Mouse (Mus musculus): ENCODE data around the gene Sphk1. TPM values are rescaled to one million over a fixed set of nuclear protein-coding genes. Genes with fewer than 3 reads are reported as not detected.

Sphk1 gene
- polyA plus RNA-seq, 1 experiment: 3.6 TPM

- no peak for TF ChIP-seq CTCF (IDR thresholded peaks at IDR 0.05; ENCODE audit: borderline replicate concordance, extremely low read depth, insufficient read depth, insufficient read length)
- no peak for TF ChIP-seq POLR2A (IDR thresholded peaks at IDR 0.05; ENCODE audit: borderline replicate concordance, extremely low read depth, insufficient read depth, insufficient read length, poor library complexity, severe bottlenecking)
Observed at GRCm38 (mm10) chr11:116547296-116548060, 16.8 kb downstream of the Sphk1 start.

GRCm38 (mm10) chr11:116548780-116549179 lies 18.1 kb downstream of the Sphk1 start:
- TF ChIP-seq POLR2A (IDR thresholded peaks at IDR 0.05; ENCODE audit: borderline replicate concordance, extremely low read depth, insufficient read depth, insufficient read length, poor library complexity, severe bottlenecking) (no peak), CTCF (IDR thresholded peaks at IDR 0.05; ENCODE audit: borderline replicate concordance, extremely low read depth, insufficient read depth, insufficient read length) (no peak)
- DNase-seq (ENCODE audit: low read depth): no peak

More at GRCm38 (mm10) chr11:116547296-116548060, 16.8 kb downstream of the Sphk1 start:
- peak; percentile 17 for DNase-seq (ENCODE audit: low read depth)

- no peak for DNase-seq (ENCODE audit: low read depth)
- TF ChIP-seq CTCF (IDR thresholded peaks at IDR 0.05; ENCODE audit: borderline replicate concordance, extremely low read depth, insufficient read depth, insufficient read length) (no peak), POLR2A (IDR thresholded peaks at IDR 0.05; ENCODE audit: borderline replicate concordance, extremely low read depth, insufficient read depth, insufficient read length, poor library complexity, severe bottlenecking) (no peak)
Observed at GRCm38 (mm10) chr11:116549273-116550038, 18.7 kb downstream of the Sphk1 start.

DNA sequence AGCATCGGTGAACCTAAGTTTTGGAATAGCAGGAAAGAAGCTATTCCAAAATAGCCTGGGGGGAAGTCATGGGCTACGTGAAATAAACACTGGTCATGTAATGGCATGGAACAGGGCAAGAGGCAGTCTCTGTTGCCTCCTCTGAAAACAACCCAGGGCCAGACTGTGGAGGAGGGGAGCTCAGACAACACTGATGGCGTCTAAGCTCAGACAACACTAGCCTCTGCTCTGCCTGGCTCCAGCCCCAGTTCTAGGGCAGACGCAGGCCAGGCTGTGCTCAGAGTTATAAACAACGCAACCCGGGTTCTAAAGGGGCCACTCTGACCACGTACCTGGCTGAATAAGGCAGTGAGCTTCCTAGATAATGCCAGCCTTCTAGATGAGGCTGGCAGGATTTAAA lies 20.0 kb downstream of the Sphk1 start:
- no peak for DNase-seq (ENCODE audit: low read depth)
- TF ChIP-seq POLR2A (IDR thresholded peaks at IDR 0.05; ENCODE audit: borderline replicate concordance, extremely low read depth, insufficient read depth, insufficient read length, poor library complexity, severe bottlenecking): no peak
- TF ChIP-seq CTCF (IDR thresholded peaks at IDR 0.05; ENCODE audit: borderline replicate concordance, extremely low read depth, insufficient read depth, insufficient read length): no peak

DNA sequence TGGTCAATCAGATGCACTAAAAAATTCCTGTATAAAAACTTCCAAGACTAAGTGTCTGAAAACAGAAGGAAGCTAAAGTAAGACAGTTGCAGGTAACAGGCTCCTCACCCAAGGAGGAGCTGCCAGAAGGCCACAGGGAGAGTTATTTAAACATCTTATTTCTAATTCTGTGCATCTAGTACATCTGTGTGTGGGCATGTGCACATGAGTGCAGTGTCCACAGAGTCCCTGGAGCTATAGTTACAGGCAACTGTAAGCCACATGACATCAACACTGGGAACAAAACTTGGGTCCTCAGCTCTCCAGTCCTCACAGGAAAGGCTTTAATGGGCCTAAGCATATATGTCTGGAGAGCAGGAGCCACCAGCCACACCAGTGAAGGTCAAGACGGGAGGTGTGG lies 21.5 kb downstream of the Sphk1 start:
- no peak for DNase-seq (ENCODE audit: low read depth)
- TF ChIP-seq CTCF (IDR thresholded peaks at IDR 0.05; ENCODE audit: borderline replicate concordance, extremely low read depth, insufficient read depth, insufficient read length) (no peak), POLR2A (IDR thresholded peaks at IDR 0.05; ENCODE audit: borderline replicate concordance, extremely low read depth, insufficient read depth, insufficient read length, poor library complexity, severe bottlenecking) (no peak)

GRCm38 (mm10) chr11:116554171-116554878 lies 23.6 kb downstream of the Sphk1 start:
- TF ChIP-seq POLR2A (IDR thresholded peaks at IDR 0.05; ENCODE audit: borderline replicate concordance, extremely low read depth, insufficient read depth, insufficient read length, poor library complexity, severe bottlenecking) (no peak), CTCF (IDR thresholded peaks at IDR 0.05; ENCODE audit: borderline replicate concordance, extremely low read depth, insufficient read depth, insufficient read length) (peak; percentile 78; the same call in 1 of the 2 replicates)
- DNase-seq (ENCODE audit: low read depth): peak; percentile 90

DNA sequence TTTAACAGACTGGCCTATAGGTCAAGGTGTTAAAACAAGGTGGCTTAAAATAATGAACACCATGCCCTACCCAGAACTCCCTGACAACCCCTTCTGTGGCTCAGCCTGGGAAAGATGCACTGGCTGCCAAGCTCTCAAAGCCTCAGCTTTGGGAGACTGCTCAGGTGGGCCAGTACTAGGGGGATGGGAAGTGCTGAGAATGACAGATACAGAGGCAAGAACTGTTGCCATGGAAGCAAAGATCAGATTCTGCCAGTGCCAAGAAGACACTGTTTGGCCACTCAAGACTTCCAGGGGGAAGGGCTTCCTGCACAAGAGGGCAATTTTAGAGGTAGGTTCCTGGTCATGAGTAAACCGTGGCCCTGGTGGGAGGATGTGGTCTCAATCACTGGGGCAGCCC lies 24.8 kb downstream of the Sphk1 start:
- no peak for TF ChIP-seq POLR2A (IDR thresholded peaks at IDR 0.05; ENCODE audit: borderline replicate concordance, extremely low read depth, insufficient read depth, insufficient read length, poor library complexity, severe bottlenecking)
- no peak for TF ChIP-seq CTCF (IDR thresholded peaks at IDR 0.05; ENCODE audit: borderline replicate concordance, extremely low read depth, insufficient read depth, insufficient read length)
- DNase-seq (ENCODE audit: low read depth): peak; percentile 28

- no peak for TF ChIP-seq POLR2A (IDR thresholded peaks at IDR 0.05; ENCODE audit: borderline replicate concordance, extremely low read depth, insufficient read depth, insufficient read length, poor library complexity, severe bottlenecking)
- no peak for TF ChIP-seq CTCF (IDR thresholded peaks at IDR 0.05; ENCODE audit: borderline replicate concordance, extremely low read depth, insufficient read depth, insufficient read length)
- DNase-seq (ENCODE audit: low read depth): no peak
Observed at GRCm38 (mm10) chr11:116556308-116556707, 25.6 kb downstream of the Sphk1 start.

GRCm38 (mm10) chr11:116565283-116566041 lies 34.7 kb downstream of the Sphk1 start:
- DNase-seq (ENCODE audit: low read depth): no peak
- TF ChIP-seq POLR2A (IDR thresholded peaks at IDR 0.05; ENCODE audit: borderline replicate concordance, extremely low read depth, insufficient read depth, insufficient read length, poor library complexity, severe bottlenecking) (no peak), CTCF (IDR thresholded peaks at IDR 0.05; ENCODE audit: borderline replicate concordance, extremely low read depth, insufficient read depth, insufficient read length) (no peak)

DNA sequence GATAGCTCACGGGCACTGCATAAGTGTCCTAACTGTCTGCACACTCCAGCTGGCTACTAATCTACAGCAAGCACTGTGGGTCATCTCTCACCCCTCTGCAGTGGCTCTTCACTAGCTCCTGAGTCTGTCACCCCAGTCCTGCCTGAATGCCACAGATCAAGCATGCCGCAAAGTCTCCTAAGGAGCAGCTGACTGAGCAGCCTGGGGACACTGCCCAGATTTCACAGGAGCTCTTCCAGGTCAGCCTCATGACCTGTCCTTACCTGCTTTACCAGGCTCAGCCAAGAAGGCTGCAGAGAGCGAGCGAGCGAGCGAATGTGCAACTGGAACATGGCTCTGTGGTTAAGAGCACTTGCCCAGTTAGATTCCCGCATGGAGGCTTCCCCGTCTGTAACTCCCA lies 36.8 kb downstream of the Sphk1 start:
- no peak for TF ChIP-seq CTCF (IDR thresholded peaks at IDR 0.05; ENCODE audit: borderline replicate concordance, extremely low read depth, insufficient read depth, insufficient read length)
- TF ChIP-seq POLR2A (IDR thresholded peaks at IDR 0.05; ENCODE audit: borderline replicate concordance, extremely low read depth, insufficient read depth, insufficient read length, poor library complexity, severe bottlenecking): no peak
- no peak for DNase-seq (ENCODE audit: low read depth)

Measured in brain, embryonic 14.5 days (tissue).